Mouse (Mus musculus): ENCODE measurements around the gene Slc35e3.
"Not testable (repeated sequence)": the region's sequence is repeated elsewhere in the genome, so short reads cannot be mapped to it uniquely, and the experiment has no call there.

DNA sequence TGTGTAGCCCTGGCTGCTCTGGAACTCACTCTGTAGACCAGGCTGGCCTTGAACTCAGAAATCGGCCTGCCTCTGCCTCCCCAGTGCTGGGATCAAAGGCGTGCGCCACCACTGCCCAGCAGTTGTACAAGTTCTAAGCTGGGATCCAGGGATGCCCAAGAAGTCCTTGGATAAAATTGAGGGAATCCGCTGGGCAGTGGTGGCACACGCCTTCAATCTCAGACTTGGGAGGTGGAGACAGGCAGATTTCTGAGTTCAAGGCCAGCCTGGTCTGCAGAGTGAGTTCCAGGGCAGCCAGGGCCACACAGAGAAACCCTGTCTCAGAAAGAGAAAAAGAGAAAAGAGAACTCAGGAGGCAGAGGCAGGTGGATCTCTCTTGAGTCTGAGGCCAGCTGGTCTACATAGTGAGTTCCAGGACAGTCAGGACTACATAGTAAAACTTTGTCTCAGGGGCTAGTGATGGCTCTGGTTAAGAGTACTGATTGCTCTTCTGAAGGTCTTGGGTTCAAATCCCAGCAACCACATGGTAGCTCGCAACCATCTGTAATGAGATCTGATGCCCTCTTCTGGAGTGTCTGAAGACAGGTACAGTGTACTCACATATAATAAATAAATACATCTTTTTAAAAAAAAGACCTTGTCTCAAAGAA is 41.7 kb downstream of the Slc35e3 start:
- TF ChIP-seq CTCF (IDR thresholded peaks at IDR 0.05; ENCODE audit: control insufficient read depth, insufficient read depth, insufficient read length); MAX (IDR thresholded peaks at IDR 0.05); MYOG (IDR thresholded peaks at IDR 0.05; ENCODE audit: control insufficient read depth, extremely low read depth, insufficient read length); USF1 (IDR thresholded peaks at IDR 0.05; ENCODE audit: low read depth): not testable (repeated sequence)
